ENCODE assay signal across 33 mouse cellular contexts in genomic region chr5:122155613-122156012, GRCm38 (mm10). TPM values are rescaled to one million over a fixed set of nuclear protein-coding genes. Genes with fewer than 3 reads are reported as not detected.
A peak's percentile ranks its signal among the peaks of the same experiment; 100 is the strongest.
DNase-seq lines count a peak whose midpoint lies in the region; ATAC-seq and TF ChIP-seq lines count a peak whose summit lies in the region.
"Had no signal": no experiment of that assay in that cellular context is flagged by ENCODE, and none has a peak within 500 bp of the region (broad histone marks: within the 10 kb centered on the region; RNA-seq: fewer than 3 reads in every experiment).

No protein-coding gene starts in this region.

- ATAC-seq in heart, embryonic 13.5 days (ENCODE audit: extremely low read depth, insufficient number of reproducible peaks, low FRiP score, low TSS enrichment): no peak
- no peak for ATAC-seq in lung, postnatal 0 days
- ATAC-seq in liver, embryonic 16.5 days (ENCODE audit: low read depth): peak; percentile 38
- ATAC-seq in stomach, postnatal 0 days (ENCODE audit: low FRiP score, low TSS enrichment): no peak
- ATAC-seq: forebrain, postnatal 0 days; hindbrain, postnatal 0 days; midbrain, embryonic 16.5 days had no signal

- TF ChIP-seq EP300 in lung, postnatal 0 days (IDR thresholded peaks at IDR 0.05): no peak
- no peak for TF ChIP-seq EP300 in stomach, postnatal 0 days (optimal IDR thresholded peaks at IDR 0.05)

- H3K27me3 ChIP-seq in heart, embryonic 13.5 days (replicated peaks): no peaks in the 10 kb centered on the region
- H3K27me3 ChIP-seq in lung, postnatal 0 days (replicated peaks; ENCODE audit: insufficient read depth, low read length): no peaks in the 10 kb centered on the region
- no peaks in the 10 kb centered on the region for H3K27me3 ChIP-seq in liver, embryonic 16.5 days (ENCODE audit: control insufficient read depth, insufficient read depth, low read depth, low read length)
- H3K27me3 ChIP-seq in stomach, postnatal 0 days (ENCODE audit: control insufficient read depth, insufficient read depth, low read length): no peaks in the 10 kb centered on the region
- H3K27me3 ChIP-seq: embryonic facial prominence, embryonic 15.5 days; forebrain, embryonic 12.5 days; neural tube, embryonic 13.5 days had no signal

- no peaks in the 10 kb centered on the region for H3K9me3 ChIP-seq in heart, embryonic 13.5 days
- H3K9me3 ChIP-seq in lung, postnatal 0 days (ENCODE audit: low read length): no peaks in the 10 kb centered on the region
- no peaks in the 10 kb centered on the region for H3K9me3 ChIP-seq in liver, embryonic 16.5 days (replicated peaks; ENCODE audit: control insufficient read depth, low read length)
- no peaks in the 10 kb centered on the region for H3K9me3 ChIP-seq in stomach, postnatal 0 days (ENCODE audit: control insufficient read depth, low read length)
- H3K9me3 ChIP-seq: embryonic facial prominence, embryonic 10.5 days; embryonic facial prominence, embryonic 15.5 days; forebrain, embryonic 12.5 days; hindbrain, embryonic 12.5 days; neural tube, embryonic 13.5 days had no signal

- H3K4me1 ChIP-seq in heart, embryonic 13.5 days: peaks cover 33% of the 10 kb centered on the region
- no peaks in the 10 kb centered on the region; the same call in 1 of the 2 replicates for H3K4me1 ChIP-seq in lung, postnatal 0 days (ENCODE audit: insufficient read depth, low read depth, low read length)
- H3K4me1 ChIP-seq in liver, embryonic 16.5 days (ENCODE audit: control insufficient read depth, low read depth, low read length): peaks cover 33% of the 10 kb centered on the region
- peaks cover 8% of the 10 kb centered on the region; the same call in 1 of the 2 replicates for H3K4me1 ChIP-seq in stomach, postnatal 0 days (replicated peaks; ENCODE audit: control insufficient read depth, insufficient read depth)

- no peak for TF ChIP-seq CTCF in lung, postnatal 0 days (IDR thresholded peaks at IDR 0.05)
- TF ChIP-seq CTCF in stomach, postnatal 0 days (IDR thresholded peaks at IDR 0.05; ENCODE audit: low read depth): no peak

- no peak overlapping the region for H3K9ac ChIP-seq in heart, embryonic 13.5 days
- H3K9ac ChIP-seq in lung, postnatal 0 days (replicated peaks; ENCODE audit: low read depth): no peak overlapping the region
- H3K9ac ChIP-seq in liver, embryonic 16.5 days (ENCODE audit: low read depth, low read length): no peak overlapping the region
- no peak overlapping the region for H3K9ac ChIP-seq in stomach, postnatal 0 days (ENCODE audit: low read length)
- H3K9ac ChIP-seq: embryonic facial prominence, embryonic 15.5 days; forebrain, embryonic 12.5 days; forebrain, postnatal 0 days; hindbrain, embryonic 12.5 days; lung, embryonic 14.5 days; neural tube, embryonic 13.5 days had no signal

- no peak overlapping the region for H3K4me3 ChIP-seq in heart, embryonic 13.5 days
- no peak overlapping the region for H3K4me3 ChIP-seq in lung, postnatal 0 days (ENCODE audit: low read depth, low read length)
- no peak overlapping the region for H3K4me3 ChIP-seq in liver, embryonic 16.5 days (ENCODE audit: low read depth, low read length)
- no peak overlapping the region for H3K4me3 ChIP-seq in stomach, postnatal 0 days (ENCODE audit: low read depth, low read length)
- H3K4me3 ChIP-seq: embryonic facial prominence, embryonic 10.5 days; embryonic facial prominence, embryonic 15.5 days; forebrain, embryonic 12.5 days; heart, adult 2 months; hindbrain, embryonic 12.5 days; neural tube, embryonic 13.5 days had no signal

- 0 out of 2 replicates have a peak overlapping the region, but pooled peaks have one; percentile 12 for H3K27ac ChIP-seq in heart, embryonic 13.5 days (replicated peaks)
- 0 out of 2 replicates have a peak overlapping the region, but pooled peaks have one; percentile 20 for H3K27ac ChIP-seq in lung, postnatal 0 days (ENCODE audit: low read length)
- H3K27ac ChIP-seq in liver, embryonic 16.5 days (ENCODE audit: low read length): peak overlapping the region; percentile 68
- H3K27ac ChIP-seq in stomach, postnatal 0 days (replicated peaks): 0 out of 2 replicates have a peak overlapping the region, but pooled peaks have one; percentile 8
- H3K27ac ChIP-seq: embryonic facial prominence, embryonic 10.5 days; embryonic facial prominence, embryonic 15.5 days; forebrain, embryonic 12.5 days; heart, adult 2 months; hindbrain, embryonic 12.5 days; hindbrain, postnatal 0 days; neural tube, embryonic 13.5 days had no signal

- H3K4me2 ChIP-seq in heart, embryonic 13.5 days: no peak overlapping the region
- no peak overlapping the region for H3K4me2 ChIP-seq in lung, postnatal 0 days (replicated peaks; ENCODE audit: low read depth, low read length)
- no peak overlapping the region for H3K4me2 ChIP-seq in liver, embryonic 16.5 days (ENCODE audit: low read depth, low read length)
- H3K4me2 ChIP-seq in stomach, postnatal 0 days (replicated peaks; ENCODE audit: low read depth): no peak overlapping the region
- H3K4me2 ChIP-seq: embryonic facial prominence, embryonic 15.5 days; forebrain, embryonic 12.5 days; hindbrain, embryonic 12.5 days; lung, embryonic 14.5 days; midbrain, embryonic 11.5 days; neural tube, embryonic 13.5 days had no signal

- DNase-seq in heart, postnatal 4 days: no peak
- DNase-seq in lung, postnatal 0 days (ENCODE audit: low spot score): no peak
- DNase-seq in lung, postnatal 14 days: no peak
- DNase-seq in stomach, postnatal 0 days (ENCODE audit: low spot score): no peak
- DNase-seq in thymus, postnatal 4 days: no peak
- no peak for DNase-seq in thymus, adult 18-20 months
- DNase-seq: adrenal gland, postnatal 25 days; cerebellum, adult 11-12 months; cerebellum, postnatal 10 days; forebrain, postnatal 0 days; kidney, adult 8-10 months; kidney, postnatal 4 days; layer of hippocampus, postnatal 36 days; left cerebral cortex, postnatal 4 days; lung, embryonic 14.5 days; lung, postnatal 36 days; right cerebral cortex, postnatal 4 days had no signal

- H3K36me3 ChIP-seq in heart, embryonic 13.5 days: peaks cover 8% of the 10 kb centered on the region
- no peaks in the 10 kb centered on the region for H3K36me3 ChIP-seq in lung, postnatal 0 days (ENCODE audit: insufficient read depth, low read length)
- no peaks in the 10 kb centered on the region; the same call in 1 of the 2 replicates for H3K36me3 ChIP-seq in liver, embryonic 16.5 days (ENCODE audit: control insufficient read depth, insufficient read depth)
- no peaks in the 10 kb centered on the region for H3K36me3 ChIP-seq in stomach, postnatal 0 days (ENCODE audit: control insufficient read depth, insufficient read depth, low read length)
- H3K36me3 ChIP-seq: embryonic facial prominence, embryonic 15.5 days; forebrain, embryonic 12.5 days; neural tube, embryonic 13.5 days had no signal

RNA-seq across cellular contexts. Expression of gene Ppp1cc, which starts 2.5 kb away (rescaled TPM):
- 190 and 219 TPM in 2 replicates for polyA plus RNA-seq in heart, embryonic 13.5 days (2015; fragmentation: Nextera tagmentation; extraction: Ambion mirVana)
- total RNA-seq in heart, postnatal 4 days (2021): 100 to 1,000 TPM; 216 to 217 TPM
- 137 and 150 TPM in 2 replicates for polyA plus RNA-seq in lung, postnatal 0 days (2015; fragmentation: Nextera tagmentation; extraction: Ambion mirVana)
- 109 and 114 TPM in 2 replicates for polyA plus RNA-seq in liver, embryonic 16.5 days (2015; fragmentation: Nextera tagmentation; extraction: Ambion mirVana)
- 104 and 112 TPM in 2 replicates for polyA plus RNA-seq in stomach, postnatal 0 days (2015; fragmentation: Nextera tagmentation; extraction: Ambion mirVana)

RNA-seq across cellular contexts. Expression of gene Ccdc63, which starts 15.0 kb away (rescaled TPM):
- polyA plus RNA-seq in heart, embryonic 13.5 days (2015; fragmentation: Nextera tagmentation; extraction: Ambion mirVana): 0.36 TPM in 1 of 2 replicates, not detected in the other
- total RNA-seq in heart, postnatal 4 days (2021): under 1 TPM in 1 of 2 experiments, not detected in 1; 0.36 TPM
- polyA plus RNA-seq in lung, postnatal 0 days (2015; fragmentation: Nextera tagmentation; extraction: Ambion mirVana): 0.18 TPM in 1 of 2 replicates, not detected in the other
- not detected in 2 replicates for polyA plus RNA-seq in liver, embryonic 16.5 days (2015; fragmentation: Nextera tagmentation; extraction: Ambion mirVana)
- polyA plus RNA-seq in stomach, postnatal 0 days (2015; fragmentation: Nextera tagmentation; extraction: Ambion mirVana): 0.07 TPM in 2 replicates
- total RNA-seq: adrenal gland, postnatal 25 days; heart, postnatal 25 days had no signal
- polyA plus RNA-seq: embryonic facial prominence, embryonic 10.5 days; forebrain, embryonic 12.5 days; hindbrain, embryonic 12.5 days; hindbrain, postnatal 0 days; kidney, postnatal 0 days; stomach, embryonic 14.5 days had no signal

RNA-seq across cellular contexts. Expression of gene Hvcn1, which starts 51.0 kb away (rescaled TPM):
- 1.9 and 2.7 TPM in 2 replicates for polyA plus RNA-seq in heart, embryonic 13.5 days (2015; fragmentation: Nextera tagmentation; extraction: Ambion mirVana)
- total RNA-seq in heart, postnatal 4 days (2021): 1 to 10 TPM; 1.9 to 2.0 TPM
- 3.7 and 3.9 TPM in 2 replicates for polyA plus RNA-seq in lung, postnatal 0 days (2015; fragmentation: Nextera tagmentation; extraction: Ambion mirVana)
- polyA plus RNA-seq in liver, embryonic 16.5 days (2015; fragmentation: Nextera tagmentation; extraction: Ambion mirVana): 4.9 and 6.0 TPM in 2 replicates
- polyA plus RNA-seq in stomach, postnatal 0 days (2015; fragmentation: Nextera tagmentation; extraction: Ambion mirVana): 2.8 and 3.1 TPM in 2 replicates

RNA-seq across cellular contexts. Expression of gene Myl2, which starts 54.9 kb away (rescaled TPM):
- polyA plus RNA-seq in heart, embryonic 13.5 days (2015; fragmentation: Nextera tagmentation; extraction: Ambion mirVana): 7,724 and 9,145 TPM in 2 replicates
- over 10,000 TPM; 18,495 to 19,403 TPM for total RNA-seq in heart, postnatal 4 days (2021)
- polyA plus RNA-seq in lung, postnatal 0 days (2015; fragmentation: Nextera tagmentation; extraction: Ambion mirVana): 2.8 and 3.5 TPM in 2 replicates
- 1.9 and 2.3 TPM in 2 replicates for polyA plus RNA-seq in liver, embryonic 16.5 days (2015; fragmentation: Nextera tagmentation; extraction: Ambion mirVana)
- polyA plus RNA-seq in stomach, postnatal 0 days (2015; fragmentation: Nextera tagmentation; extraction: Ambion mirVana): 0.21 and 0.30 TPM in 2 replicates
- total RNA-seq: adrenal gland, adult 18-20 months; adrenal gland, postnatal 25 days; hindbrain, postnatal 0 days; left cerebral cortex, postnatal 4 days had no signal
- polyA plus RNA-seq: embryonic facial prominence, embryonic 10.5 days; urinary bladder, adult 2 months had no signal

Comparison
In these comparisons a context has a peak if more than half of its experiments do, and no peak if none do; other contexts are left out.
1. H3K27ac ChIP-seq: peak in every context shown above with its lines; median percentile 68 in liver, embryonic 16.5 days; 20 in lung, postnatal 0 days; 12 in heart, embryonic 13.5 days; 8 in stomach, postnatal 0 days.